Mouse (Mus musculus): ENCODE measurements around the gene Zfp326. TPM values are rescaled to one million over a fixed set of nuclear protein-coding genes. Genes with fewer than 3 reads are reported as not detected.
A peak's percentile ranks its signal among the peaks of the same experiment; 100 is the strongest.
"Not testable (repeated sequence)": the region's sequence is repeated elsewhere in the genome, so short reads cannot be mapped to it uniquely, and the experiment has no call there.

The Zfp326 gene
- 10 to 100 TPM; 27.6 to 44.9 (median 35.3) TPM for total RNA-seq (2022)

DNA sequence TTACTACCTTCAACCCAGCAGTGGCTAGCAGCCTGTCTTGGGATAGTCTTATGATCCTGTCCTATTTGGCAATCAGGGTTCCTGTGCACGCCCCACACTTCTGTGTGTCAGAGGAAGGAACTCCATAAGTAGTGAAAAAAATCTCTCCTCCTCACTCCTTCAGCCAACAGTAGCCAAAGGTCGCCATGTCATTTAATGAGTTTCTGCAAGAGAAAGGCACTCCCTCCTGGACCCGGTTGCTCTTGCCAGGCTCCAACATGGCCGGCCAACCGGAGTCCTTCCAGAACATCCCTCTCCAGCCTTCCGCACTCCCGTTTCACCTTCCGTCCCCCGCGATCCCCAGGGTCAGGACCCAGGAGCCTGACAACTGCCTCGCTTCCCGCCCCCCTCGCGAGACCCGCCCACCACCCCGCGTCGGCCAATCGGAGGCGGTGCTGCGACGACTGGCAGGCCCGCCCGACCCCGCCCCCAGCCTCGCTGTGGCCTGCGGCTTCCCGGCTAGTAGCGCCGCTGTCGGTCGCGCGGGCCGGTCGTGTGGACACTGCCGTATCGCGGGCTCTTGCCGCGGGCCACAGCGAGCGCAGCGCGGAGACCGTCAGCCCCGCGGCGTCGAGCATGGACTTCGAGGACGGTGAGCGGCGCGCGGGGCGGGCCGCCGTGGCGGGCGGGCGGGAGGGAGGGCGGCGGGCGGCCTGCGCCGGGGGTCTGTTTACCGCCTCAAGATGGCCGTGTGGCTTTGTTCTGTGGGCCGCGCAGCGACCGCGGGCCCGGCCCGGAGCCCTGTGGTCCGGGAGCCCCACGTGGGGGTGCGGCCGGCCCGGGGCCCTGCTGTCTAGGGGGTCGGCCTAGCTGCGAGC is at the start of gene Zfp326:
Zfp326 (plus strand) TSS at position 498 of the 857 bp plus-strand sequence.
- peak; percentile 67 to 70 for DNase-seq (ENCODE audit: low spot score in 2 of 2)

DNA sequence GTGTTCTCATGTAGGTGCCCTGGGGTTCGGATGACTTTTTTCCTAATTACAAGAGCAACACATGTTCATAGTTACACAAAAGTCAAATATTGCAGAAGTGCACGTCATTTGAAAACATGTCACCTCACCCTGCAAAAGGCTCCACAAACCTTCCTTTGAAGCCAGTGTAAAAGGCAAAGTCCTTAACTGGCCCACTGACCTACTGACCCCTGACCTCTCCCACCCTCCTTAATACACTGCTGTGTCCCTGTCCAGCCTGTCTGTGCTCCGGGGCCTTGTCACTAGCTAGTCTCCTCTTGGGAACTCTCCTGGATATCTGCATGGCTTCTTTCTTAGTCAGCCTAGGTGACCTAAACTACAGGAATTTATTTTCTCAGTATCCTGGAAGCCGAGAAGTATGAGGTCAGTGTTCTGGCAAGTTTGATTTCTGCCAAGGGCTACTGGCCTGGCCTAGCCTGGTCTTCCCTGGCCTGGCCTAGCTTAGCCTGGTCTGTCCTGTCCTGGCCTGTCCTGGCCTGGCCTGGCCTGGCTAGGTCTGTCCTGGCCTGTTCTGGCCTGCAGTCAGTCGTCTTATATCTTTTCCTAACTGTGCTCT is 49.4 kb upstream of the Zfp326 start:
- no peak for DNase-seq (ENCODE audit: low spot score in 2 of 2)

DNA sequence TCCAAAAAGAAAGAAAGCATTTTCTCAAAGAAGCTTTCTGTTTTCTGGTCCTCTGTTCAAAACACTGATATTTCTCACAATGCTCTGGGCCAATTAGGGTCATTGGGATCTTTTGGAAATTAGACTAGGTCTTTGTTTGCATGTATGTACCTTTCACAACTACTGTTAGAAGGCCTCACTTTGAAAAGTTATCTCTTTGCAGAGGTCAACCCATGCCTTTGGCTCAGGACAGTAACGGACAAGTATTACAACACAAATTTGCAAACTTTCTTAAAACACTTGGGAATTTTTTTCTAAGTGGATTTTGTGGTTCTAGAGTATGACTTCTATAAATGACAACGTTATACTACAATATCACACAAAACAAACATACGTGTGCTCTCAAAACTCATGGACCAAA is 48.3 kb upstream of the Zfp326 start:
- DNase-seq (ENCODE audit: low spot score in 2 of 2): no peak

DNA sequence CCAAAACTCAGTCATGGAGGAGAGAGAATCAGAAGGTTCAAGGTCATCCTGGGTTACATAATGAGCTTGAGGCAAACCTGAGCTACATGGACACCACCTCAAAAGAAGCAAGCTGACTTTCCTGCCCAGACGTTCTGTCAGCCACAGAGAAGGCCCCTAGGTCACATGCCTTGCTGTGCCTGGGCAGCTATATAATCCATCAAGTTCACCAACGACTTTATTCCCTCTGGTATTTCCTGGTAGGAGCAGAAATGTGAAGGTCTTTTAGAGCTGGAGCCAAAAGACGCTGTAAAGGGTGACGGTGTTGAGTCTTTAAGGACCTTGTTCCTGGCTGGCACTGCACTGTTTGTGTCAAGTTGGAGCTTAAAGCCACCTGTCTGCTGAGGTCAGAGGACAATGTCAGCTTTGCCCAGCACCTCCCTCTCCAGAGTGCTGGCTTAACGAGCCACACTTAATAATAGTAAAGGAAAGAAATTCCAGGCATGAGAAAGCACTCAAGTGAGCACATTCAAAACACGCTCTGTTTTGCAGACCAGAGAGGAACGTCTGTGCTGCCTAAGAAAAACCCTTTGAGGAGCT is 47.3 kb upstream of the Zfp326 start:
- no peak for DNase-seq (ENCODE audit: low spot score in 2 of 2)

DNA sequence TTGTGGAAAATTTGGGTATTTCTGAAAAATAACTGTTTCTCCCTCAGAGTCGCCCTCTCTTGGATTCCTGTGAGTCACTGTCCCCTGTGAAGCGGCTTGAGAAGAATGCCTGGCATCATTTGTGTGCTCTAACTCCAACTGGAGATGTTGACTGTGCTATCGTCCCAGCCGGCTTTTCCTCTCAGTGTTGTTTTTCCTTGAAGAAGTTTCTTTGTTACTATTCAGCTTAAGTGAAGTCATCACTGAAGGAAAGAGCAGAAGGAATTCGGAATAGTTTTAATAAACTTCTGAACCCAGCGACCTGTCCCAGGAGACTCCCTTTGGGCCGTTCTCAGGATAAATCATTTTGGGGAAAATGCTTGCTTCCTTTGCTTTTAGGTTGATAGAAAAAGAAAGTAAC is 44.2 kb upstream of the Zfp326 start:
- DNase-seq (ENCODE audit: low spot score in 2 of 2): no peak

DNA sequence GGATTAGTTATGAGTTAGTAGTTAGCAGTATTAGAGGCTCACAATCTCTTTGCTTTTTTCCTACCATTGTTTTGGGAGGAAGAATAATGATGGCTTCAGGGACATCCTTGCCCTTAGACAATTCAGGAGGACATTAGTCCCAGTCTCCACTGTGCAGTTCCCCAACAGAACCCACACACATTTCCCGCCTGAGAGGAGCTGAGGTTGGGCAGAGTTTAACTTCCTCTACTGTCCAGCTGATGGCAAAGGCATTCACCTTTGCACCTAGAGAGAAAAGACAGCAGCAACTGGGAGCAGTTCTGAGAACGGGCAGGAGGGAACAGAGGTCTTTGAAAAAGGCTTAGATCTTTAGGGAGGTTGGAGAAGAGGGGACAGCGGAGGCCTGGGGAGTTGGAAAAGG is 42.4 kb upstream of the Zfp326 start:
- no peak for DNase-seq (ENCODE audit: low spot score in 2 of 2)

DNA sequence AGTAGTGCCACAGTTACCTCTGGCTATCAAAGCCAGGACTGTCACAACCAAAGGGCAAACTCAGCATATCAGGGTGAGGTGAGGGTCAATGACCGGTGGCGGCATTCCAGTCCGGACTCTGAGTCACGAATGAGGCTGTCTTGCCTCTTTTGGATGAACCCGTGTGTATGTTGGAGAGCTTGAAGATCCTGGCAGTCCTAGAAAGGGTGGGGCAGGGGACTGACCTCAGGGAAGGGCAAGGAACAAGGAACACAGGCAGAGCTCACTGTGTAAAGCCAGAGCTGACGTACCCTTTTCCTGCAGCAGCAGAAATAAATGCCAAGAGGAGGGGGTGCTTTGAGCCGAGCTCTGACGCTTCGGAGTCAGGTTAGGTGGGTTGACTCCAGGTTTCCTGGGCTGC is 40.4 kb upstream of the Zfp326 start:
- no peak for DNase-seq (ENCODE audit: low spot score in 2 of 2)

DNA sequence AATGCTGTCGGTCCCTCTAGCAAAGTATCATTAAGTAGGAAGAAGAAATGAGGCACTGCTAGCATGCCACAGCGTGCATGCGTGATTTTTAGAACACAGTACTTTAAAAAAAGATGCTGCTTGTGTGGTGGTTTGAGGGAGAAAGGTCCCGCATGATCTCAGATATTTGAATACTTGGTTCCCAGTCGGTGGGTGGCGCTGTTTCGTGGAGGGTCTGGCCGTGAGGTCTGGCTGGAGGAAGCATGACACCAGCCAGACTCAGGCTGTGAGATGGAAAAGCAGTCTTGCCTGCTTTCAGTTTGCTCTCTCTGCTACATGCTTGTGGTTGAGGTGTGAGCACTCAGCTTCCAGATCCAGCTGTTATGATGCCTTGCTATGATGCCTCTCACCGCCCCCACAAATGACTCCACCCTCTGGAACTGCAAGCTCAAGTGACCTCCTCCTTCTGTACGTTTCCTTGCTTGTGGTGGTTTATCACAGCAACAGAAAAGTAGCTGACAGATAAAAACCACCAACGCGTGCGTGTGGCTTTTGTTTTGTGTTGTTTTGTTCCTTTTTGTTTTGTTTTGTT is 36.5 kb upstream of the Zfp326 start:
- no peak for DNase-seq (ENCODE audit: low spot score in 2 of 2)

DNA sequence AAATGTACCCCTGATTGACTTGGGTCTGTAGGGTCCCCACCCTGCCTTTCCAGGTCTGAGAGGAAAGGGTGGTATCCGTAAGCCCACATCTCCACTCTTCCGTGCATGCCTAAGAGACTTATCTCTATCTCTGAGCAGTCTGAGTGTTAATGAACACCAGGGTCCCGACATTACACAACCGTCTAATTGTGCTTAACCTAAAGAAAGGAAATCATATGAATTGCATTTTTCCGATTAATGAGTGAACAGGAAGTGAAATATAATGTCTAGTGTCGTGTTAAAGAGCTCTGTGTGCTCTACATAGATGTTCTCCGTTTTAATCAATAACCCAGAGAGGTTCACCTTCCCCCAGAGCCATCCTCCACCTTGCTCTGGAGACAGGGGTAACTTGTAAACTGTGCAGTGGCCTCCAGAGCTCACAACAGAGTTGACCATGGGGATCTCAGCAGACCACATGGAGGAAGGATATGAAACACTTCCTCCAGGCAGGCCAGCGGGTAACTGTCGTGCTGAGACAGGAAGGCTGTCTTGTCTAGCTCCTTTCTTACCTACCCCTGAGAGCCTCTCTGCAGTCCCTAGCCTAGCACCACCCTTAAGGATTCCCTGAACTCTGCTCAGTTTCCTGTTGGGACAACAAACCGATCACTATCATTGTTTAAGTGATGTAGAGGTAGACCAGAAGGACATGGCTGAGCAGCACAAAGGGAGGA is 32.2 kb upstream of the Zfp326 start:
- DNase-seq (ENCODE audit: low spot score in 2 of 2): no peak

DNA sequence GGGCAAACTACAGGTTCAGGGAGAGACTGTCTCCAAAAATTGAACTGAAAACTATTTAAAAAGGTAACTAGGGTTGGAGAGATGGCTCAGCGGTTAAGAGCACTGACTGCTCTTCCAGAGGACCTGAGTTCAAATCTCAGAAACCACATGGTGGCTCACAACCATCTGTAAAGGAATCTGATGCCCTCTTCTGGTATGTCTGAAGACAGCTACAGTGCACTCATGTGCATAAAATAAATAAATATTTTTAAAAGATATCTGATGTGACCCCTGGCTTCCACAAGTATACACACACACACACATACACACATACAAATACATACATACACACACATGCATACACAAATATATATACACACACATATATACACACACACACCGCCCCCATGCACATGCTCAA is 31.3 kb upstream of the Zfp326 start:
- no peak for DNase-seq (ENCODE audit: low spot score in 2 of 2)

DNA sequence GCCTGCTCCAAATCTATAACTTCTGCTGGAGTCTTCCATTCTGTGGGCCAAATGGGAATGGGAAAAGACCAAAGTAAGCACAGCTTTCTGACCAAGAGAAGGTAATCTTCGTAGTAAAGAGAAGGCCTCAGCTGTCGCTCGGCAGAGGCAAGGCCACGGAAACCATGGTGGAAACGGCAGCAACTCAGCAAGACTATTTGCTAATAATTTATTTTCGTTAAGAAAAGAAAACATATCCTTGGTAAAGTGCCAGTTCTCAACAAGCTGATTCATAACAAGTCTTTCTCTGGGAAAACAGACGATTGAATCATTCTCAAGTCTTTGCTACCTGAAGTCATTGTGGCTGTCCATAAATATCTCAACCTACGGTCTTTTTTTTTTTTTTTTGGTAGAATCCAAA is 28.6 kb upstream of the Zfp326 start:
- no peak for DNase-seq (ENCODE audit: low spot score in 2 of 2)

DNA sequence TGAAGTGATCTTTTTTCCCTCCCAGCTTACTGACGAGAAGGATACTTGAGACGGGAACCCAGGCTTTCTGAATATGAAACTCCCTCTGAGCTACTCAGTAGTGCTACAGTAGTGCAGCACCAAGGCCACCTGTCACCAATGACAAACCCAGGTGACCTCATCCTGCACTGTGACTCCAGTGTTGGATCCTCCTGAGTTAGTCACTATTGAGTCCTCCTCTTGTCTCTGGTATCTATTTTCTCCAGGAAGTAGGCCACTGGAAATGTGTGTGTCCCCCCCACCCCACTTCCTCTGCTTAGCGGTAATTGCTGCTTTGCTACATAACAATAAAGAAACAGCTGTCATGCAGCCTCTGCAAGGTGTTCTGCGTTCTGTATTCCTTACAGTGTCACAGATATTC is 27.1 kb upstream of the Zfp326 start:
- no peak for DNase-seq (ENCODE audit: low spot score in 2 of 2)

DNA sequence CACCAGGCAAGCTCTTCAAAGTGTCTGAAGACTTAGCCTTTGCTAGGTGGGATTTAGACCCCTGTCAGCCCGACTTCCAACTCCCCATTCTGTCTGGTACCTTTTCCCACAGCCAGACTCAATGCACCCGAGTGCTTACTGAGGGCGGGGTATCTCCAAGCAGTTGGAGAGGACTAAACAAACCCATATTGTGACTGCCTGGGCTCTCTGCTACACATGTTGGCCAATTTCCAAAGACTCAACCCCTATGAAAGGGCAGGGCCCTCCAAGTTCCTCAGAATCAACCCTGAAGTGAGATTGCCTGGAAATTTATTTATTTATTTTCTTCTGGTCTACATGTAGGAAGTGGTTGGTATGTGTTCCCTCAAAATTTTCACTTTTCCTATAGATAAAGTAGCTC is 26.7 kb upstream of the Zfp326 start:
- DNase-seq (ENCODE audit: low spot score in 2 of 2): no peak

DNA sequence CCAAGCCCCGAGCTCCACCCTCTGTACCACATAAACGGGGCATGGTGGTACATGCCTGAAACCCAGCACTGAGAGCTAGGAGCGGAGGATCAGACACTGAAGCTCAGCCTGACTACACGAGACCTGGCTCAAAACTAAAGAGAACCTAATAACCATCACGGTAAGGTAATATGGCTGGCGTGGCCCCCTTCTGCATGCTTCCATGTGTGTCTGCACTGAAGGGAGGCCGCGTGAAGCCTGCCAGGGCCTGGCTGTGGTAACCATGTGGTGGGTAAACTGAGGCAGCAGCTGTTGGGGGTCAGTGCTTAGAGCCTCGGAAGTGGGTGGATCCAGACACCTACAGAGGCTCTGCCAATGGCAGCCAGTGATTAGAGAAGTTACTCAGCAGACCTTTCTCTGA is 23.1 kb upstream of the Zfp326 start:
- DNase-seq (ENCODE audit: low spot score in 2 of 2): no peak

DNA sequence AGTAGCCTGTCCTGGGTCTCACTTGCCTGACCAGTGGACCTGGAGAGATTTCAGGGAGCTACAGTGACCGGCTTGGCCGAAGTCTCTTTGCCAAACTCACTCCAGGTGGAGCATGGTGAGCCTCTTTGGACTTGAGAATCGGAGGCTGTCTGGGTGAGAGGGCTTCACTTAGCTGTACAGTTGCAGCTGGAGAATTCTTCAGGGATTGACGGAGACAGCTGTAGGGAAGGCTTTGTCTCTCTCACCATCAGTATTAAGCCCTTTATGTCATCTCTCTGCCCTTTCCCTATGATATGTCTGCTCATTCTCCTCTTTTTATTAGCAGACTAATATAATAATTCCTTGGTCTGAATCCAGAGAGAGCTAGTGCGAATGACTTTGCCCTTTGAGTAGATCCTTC is 18.9 kb upstream of the Zfp326 start:
- no peak for DNase-seq (ENCODE audit: low spot score in 2 of 2)

DNA sequence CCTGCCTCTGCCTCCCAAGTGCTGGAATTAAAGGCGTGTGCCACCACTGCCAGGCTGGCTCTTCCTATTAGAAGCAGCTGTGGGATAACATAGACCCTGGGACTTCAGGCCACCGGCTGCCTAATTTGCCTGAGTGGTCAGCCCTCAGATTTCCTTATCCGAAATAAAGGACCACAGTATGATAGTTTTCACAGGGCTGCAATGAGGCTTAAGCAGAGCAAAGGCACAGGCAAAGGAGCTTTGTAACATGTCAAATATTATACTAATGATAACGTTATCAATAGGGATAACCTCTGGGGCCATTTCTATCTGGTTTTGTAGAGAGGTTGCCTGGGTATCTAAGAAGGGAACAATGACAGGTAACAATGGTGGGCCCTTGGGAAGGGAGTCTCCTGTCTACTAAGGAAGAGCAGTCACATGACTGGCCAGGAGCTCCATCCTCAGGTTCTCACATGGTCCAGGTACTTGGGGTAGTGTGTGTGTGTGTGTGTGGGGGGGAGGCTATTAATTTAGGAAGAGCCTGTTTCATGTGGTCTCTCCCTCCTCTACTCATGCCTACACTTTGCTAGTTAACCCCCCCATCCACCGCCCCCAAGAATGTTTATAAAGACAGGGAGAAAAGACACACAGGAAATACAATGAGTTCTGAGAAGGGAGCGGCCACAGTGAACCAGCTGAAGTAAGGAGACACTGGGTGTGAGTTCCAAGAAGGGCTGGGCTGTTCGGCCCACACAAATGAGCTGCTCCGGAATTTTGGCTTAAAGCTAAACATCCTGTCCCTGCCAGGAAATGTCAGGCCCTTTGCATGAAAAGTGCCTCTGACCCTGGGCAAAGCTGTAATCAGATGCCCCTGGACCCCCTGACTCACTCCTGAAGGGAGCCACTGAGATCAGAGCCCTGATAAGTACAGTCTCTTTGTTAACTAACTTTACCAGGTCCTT is 17.3 kb upstream of the Zfp326 start:
- no peak for DNase-seq (ENCODE audit: low spot score in 2 of 2)

DNA sequence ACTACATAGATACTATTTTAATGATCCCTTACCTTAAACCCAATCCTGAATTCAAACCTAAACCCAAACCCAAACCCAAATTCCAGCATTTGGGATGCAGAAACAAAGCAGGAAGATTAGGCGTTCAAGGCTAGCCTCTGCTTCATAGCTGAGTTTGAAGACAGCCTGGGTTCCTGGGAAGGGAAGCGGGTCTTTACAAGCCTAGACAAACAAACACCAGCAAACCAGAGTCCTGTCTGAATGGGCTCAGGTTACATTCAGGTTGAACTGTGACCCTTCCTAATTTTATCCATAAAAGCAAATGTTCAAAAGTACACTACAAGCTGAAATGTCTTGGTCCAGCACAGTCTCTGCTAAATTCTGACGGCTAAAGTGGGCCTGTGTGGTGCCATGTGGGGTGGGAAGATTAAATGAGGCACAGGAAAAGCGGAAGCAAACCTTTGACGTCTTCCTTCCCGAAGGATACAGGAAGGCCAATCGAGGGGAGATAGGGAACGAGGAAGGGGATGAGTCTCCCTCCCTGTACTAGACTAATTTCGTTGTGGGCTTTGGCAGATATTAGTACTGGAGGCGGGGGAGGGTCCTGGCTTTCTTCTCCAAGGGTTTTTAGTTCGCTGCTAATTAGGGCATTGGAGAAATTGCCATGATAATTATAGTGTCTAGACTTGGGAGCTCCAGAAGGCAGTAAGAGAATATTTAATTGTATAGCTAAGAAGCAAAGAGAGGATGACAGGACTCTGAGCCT is 16.5 kb upstream of the Zfp326 start:
- no peak for DNase-seq (ENCODE audit: low spot score in 2 of 2)

DNA sequence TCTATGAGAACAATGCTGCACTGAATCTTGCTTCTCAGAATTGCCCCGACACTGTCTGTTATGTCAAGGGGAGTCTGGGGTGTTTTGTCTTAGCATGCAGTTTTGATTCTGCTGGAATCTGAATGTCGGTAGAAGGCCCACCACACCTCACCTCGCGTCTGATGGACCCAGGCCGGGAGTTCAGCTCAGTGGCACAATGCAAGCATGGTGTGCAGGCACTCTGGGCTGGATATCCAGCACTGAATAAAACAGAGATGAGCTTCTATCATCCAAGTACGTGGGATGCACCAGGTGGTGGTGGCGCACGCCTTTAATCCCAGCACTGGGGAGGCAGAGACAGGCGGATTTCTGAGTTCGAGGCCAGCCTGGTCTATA is 15.9 kb upstream of the Zfp326 start:
- DNase-seq (ENCODE audit: low spot score in 2 of 2): no peak

DNA sequence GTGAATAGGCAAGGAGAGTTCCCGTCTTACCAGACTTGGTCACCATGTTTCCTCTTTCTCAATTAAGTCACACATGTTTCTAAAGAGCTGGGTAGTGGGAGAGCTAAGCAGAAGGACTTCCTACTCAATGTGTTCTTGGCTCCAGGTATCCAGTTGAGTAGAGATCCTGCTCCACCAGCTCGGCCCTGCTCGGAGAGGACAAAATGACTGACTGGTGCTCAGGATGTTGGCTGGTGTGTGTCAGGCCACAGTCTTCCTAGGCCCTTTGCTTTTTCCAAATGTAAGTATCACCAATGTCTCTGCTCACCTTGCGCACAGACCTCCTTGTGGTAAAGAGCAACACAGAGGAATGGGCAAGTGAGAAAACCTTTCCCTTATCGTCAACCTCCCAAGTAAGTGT is 14.7 kb upstream of the Zfp326 start:
- no peak for DNase-seq (ENCODE audit: low spot score in 2 of 2)

DNA sequence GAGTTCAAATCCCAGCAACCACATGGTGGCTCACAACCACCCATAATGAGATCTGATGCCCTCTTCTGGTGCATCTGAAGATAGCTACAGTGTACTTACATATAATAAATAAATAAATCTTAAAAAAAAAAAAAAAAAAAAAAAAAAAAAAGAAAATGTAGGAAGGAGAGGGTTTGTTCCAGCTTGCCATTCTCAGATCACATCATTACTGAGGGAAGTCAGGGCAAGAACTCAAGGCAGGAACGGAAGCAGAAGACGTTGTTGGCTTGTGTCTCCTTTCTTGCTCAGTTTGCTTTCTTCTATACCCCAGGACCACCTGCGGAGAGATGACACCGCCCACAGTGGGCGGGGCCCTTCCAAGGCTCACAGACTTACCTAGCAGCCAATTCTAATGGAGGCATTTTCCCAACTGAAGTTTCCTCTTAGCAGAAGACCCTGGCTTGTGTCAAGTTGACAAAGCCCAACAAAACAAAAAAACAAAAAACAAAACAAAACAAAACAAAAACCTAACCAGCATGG is 11.2 kb upstream of the Zfp326 start:
- DNase-seq (ENCODE audit: low spot score in 2 of 2): not testable (repeated sequence)
